Mouse (Mus musculus) megakaryocyte, embryonic 14.5 days (primary cell): ENCODE measurements at regions not wholly inside any gene's neighbourhood (a gene's known extent, or its start where the extent isn't known, plus 50 kb on each side); places are given as distances from the start of the nearest gene placed in this dataset.

Experiments used
- FLI1 ChIP-seq: IDR thresholded peaks from 2 replicates; pipeline ENCODE4 v1.6.1; 2012; ENCODE audit warnings: low read length, inconsistent platforms, mixed read lengths
- GATA1 ChIP-seq: IDR thresholded peaks from 3 replicates; pipeline ENCODE4 v1.6.1; 2012; ENCODE audit warnings: mixed read lengths, low read length, inconsistent platforms, borderline replicate concordance

DNA sequence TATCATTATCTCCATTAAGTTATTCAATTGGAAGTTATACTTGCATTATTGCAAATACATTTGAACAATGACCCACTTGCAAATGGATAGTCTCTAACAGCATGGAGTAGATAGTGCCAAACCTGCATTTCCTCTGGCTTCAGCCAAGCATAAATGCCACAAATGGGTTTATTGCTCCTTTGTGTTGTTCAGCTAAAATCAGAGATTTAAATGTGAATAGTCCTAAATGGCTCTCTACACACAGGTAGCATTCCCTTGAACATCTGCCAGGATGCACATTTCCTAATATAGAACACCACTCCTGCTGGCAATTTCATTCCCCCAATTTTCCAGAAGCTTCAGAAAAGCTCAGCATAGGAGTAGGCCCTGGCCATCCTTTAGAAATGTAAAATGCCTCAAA, 210.6 kb downstream of the Adgra3 start:
- TF ChIP-seq GATA1: no peak
- no peak for TF ChIP-seq FLI1
